Mouse (Mus musculus) left cerebral cortex, postnatal 4 days (tissue): ENCODE results near the gene Fndc7. TPM values are rescaled to one million over a fixed set of nuclear protein-coding genes. Genes with fewer than 3 reads are reported as not detected.
"Not testable (repeated sequence)": the region's sequence is repeated elsewhere in the genome, so short reads cannot be mapped to it uniquely, and the experiment has no call there.

Experiments used
- DNase-seq: peaks from one replicate; pipeline ENCODE4 v3.0.0-alpha.2; 2022
- intact Hi-C: fragments of 180-260 bp; cut with DNase I; formaldehyde crosslinking; loops from one replicate; pipeline ENCODE4 v1.15.1; 2025
- total RNA-seq, 2 experiments: library from RNA; stranded (reverse); gene quantifications; 2 replicates each; pipeline ENCODE4 v1.2.3; 2021

Gene Fndc7
- total RNA-seq, 2 experiments from 2014 or later, result 0.14 TPM; not detected in 1

- intact Hi-C loops, result no loop called here
- DNase-seq, result no peak
Measured at GRCm38 (mm10) chr3:108892914-108893313, 3.1 kb upstream of the Fndc7 start.

DNA sequence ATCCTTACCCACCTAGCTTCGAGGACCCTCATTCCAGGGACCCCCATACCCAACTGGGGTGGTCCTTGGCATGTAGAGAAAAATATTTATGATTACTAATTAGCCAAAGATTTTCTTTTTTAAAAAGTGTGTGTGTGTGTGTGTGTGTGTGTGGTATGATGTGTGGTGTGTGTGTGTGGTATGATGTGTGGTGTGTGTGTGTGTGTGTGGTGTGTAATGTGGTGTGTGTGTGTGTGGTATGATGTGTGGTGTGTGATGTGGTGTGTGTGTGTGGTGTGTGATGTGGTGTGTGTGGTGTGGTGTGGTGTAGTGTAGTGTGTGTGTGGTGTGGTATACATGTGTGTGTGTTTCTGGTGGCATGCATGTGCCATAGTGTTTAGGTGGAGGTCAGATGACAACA, 2.3 kb upstream of the Fndc7 start:
- no peak for DNase-seq
- intact Hi-C loops, result no loop called here

DNA sequence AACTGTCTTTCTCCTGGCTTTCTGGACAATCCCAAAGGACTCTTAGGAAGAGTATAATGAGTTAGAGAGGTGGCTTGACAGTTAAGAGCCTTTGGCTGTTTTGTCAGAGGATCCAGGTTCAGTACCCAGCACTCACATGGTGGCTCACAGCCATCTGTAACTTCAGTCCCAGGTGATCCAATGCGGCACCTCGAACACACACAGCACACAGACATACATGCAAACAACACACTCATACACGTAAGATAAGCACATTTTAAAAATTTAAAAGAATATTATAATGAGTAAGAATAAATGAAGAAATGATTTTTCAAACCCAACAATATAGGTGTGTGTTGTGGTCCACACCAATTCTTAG, 2.2 kb downstream of the Fndc7 start:
- DNase-seq, result no peak
- intact Hi-C loops, result no loop called here

GRCm38 (mm10) chr3:108886934-108887617, 2.7 kb downstream of the Fndc7 start:
- intact Hi-C loops, result no loop called here
- no peak for DNase-seq

GRCm38 (mm10) chr3:108885686-108886530, 3.9 kb downstream of the Fndc7 start:
- peak; percentile 63 for DNase-seq
- intact Hi-C loops, result no loop called here

GRCm38 (mm10) chr3:108884706-108885289, 5.0 kb downstream of the Fndc7 start:
- DNase-seq, result no peak
- intact Hi-C loops, result no loop called here

DNA sequence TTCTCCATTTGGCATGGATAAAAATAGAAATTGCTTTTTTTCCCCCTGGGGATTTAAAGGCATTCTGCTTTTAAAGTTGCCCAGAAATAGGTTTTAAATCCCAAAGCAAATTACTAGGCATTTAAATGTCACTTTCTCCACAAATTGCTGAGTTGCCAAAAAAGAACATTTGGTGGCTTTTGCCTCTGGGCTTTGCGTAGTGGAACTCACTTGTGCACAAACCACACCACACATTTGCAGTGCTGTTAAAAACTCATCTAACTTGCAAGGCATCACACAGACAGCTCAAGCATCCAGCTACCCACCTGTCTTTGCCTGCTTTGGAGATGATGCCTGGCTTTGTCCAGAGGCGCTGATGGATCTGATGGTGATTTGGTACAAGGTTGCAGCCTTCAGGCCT, 6.7 kb downstream of the Fndc7 start:
- intact Hi-C loops, result no loop called here

DNA sequence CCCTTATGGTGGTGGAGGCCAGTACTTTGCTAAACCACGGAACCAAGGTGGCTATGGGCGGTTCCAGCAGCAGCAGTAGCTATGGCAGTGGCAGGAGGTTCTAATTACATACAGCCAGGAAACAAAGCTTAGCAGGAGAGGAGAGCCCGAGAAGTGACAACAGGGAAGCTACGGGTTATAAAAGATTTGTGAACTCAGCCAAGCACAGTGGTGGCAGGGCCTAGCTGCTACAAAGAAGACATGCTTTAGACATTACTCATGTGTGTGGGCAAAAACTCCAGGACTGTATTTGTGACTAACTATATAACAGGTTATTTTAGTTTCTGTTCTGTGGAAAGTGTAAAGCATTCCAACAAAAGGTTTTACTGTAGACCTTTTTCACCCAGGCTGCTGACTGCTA, 7.9 kb downstream of the Fndc7 start:
- intact Hi-C loops, DNase-seq: not testable (repeated sequence)

More for the DNA sequence above, 6.7 kb downstream of the Fndc7 start:
- no peak for DNase-seq

DNA sequence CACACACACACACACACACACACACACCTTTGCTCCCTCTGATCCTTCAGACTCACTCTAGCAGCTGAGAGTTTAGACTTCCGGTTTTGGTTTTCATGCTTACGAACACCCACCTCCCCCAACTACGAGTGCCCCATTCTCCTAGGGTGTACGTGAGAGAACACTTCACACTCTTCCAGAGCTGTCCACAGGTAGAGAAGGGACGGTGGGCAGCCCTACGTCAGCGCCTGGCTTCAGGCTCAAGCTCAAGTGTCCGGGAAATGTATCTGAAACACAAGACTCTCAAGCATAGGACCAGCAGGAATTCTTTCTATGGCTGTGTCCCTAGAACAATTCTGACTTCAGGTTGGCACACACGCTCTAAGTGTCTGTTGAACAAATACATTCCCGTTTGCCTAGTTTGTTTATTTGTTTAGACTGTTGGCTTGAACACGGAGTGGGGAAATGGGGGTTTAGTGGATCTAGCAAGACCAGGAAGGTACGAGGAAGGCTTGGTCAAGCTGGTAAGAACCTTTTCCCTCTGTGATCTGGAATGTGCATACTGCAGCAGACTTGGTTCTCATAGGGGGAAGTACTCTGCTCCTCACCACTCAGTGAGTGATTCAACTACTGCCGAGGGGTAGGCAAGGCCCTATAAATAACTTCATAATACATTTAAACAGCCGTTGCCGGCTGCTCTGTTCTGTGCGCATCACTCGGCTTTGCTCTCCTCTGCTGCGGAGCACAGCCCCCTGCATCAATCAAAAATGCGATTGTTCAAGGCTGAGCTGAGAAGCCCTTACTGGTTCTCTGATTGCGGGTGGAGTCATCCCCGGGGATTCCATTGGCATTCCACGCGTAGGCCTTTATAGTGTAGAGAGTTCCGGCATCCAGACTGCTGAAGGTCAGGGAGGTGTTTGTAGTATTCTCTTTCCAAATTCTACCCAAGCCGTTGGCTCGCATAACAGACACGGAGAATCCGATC, 9.0 kb downstream of the Fndc7 start:
- intact Hi-C loops, result no loop called here
- DNase-seq, result no peak

GRCm38 (mm10) chr3:108879836-108880435, 9.9 kb downstream of the Fndc7 start:
- intact Hi-C loops, result no loop called here
- no peak for DNase-seq

GRCm38 (mm10) chr3:108879129-108879528, 10.7 kb downstream of the Fndc7 start:
- peak; percentile 26 for DNase-seq
- intact Hi-C loops, result no loop called here

GRCm38 (mm10) chr3:108870631-108871030, 19.2 kb downstream of the Fndc7 start:
- intact Hi-C loops, result no loop called here
- no peak for DNase-seq

- intact Hi-C loops, result no loop called here
- DNase-seq, result no peak
Measured at GRCm38 (mm10) chr3:108867449-108867848, 22.4 kb downstream of the Fndc7 start.

GRCm38 (mm10) chr3:108865676-108866075, 24.1 kb downstream of the Fndc7 start:
- DNase-seq, result no peak
- intact Hi-C loops, result no loop called here

- DNase-seq, result no peak
- intact Hi-C loops, result no loop called here
Measured at GRCm38 (mm10) chr3:108865129-108865528, 24.7 kb downstream of the Fndc7 start.

GRCm38 (mm10) chr3:108863091-108863490, 26.7 kb downstream of the Fndc7 start:
- intact Hi-C loops, result no loop called here
- no peak for DNase-seq

GRCm38 (mm10) chr3:108862282-108862681, 27.5 kb downstream of the Fndc7 start:
- intact Hi-C loops, DNase-seq: not testable (repeated sequence)

GRCm38 (mm10) chr3:108860786-108861185, 29.0 kb downstream of the Fndc7 start:
- intact Hi-C loops, result no loop called here
- no peak for DNase-seq

- DNase-seq, result peak; percentile 54
- intact Hi-C loops, result no loop called here
Measured at GRCm38 (mm10) chr3:108858231-108858770, 31.5 kb downstream of the Fndc7 start.

DNA sequence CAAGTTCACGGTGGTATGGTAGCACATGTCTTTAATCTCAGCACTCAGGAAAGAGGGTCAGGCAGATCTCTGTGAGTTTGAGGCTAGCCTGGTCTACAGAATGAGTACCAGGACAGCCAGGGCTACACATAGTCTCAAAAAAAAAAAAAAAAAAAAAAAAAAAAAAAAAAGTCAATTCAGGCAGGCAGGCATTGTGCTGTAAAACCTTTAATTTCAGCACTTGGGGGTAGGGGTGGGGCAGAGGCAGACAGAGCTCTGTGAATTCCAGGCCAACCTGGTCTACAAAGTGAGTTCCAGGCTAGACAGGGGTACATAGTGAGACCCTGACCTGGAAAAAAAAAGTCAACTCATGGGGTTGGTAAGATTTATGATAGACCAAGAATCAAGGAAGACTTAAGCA, 32.1 kb downstream of the Fndc7 start:
- intact Hi-C loops, result no loop called here
- DNase-seq, result no peak
